ENCODE assay signal across 13 mouse cellular contexts in genomic region chr1:88296171-88296920, GRCm38 (mm10). TPM values are rescaled to one million over a fixed set of nuclear protein-coding genes. Genes with fewer than 3 reads are reported as not detected.
DNase-seq lines count a peak whose midpoint lies in the region; ATAC-seq and TF ChIP-seq lines count a peak whose summit lies in the region.
"Had no signal": no experiment of that assay in that cellular context is flagged by ENCODE, and none has a peak within 500 bp of the region (broad histone marks: within the 10 kb centered on the region; RNA-seq: fewer than 3 reads in every experiment).

No protein-coding gene starts in this region.

- 64% methylated on average over 4 of the region's 4 CpGs for WGBS in heart, embryonic 11.5 days (ENCODE audit: insufficient replicate concordance)
- WGBS in heart, adult 2 months = 58% methylated on average over 4 of the region's 4 CpGs
- 66% methylated on average over 4 of the region's 4 CpGs for WGBS in liver, postnatal 0 days (ENCODE audit: insufficient replicate concordance)

- no peak overlapping the region for H3K9ac ChIP-seq in heart, embryonic 11.5 days (ENCODE audit: low read depth, low read length)
- H3K9ac ChIP-seq in heart, adult 2 months (ENCODE audit: low read depth, low read length) = no peak overlapping the region
- no peak overlapping the region for H3K9ac ChIP-seq in liver, postnatal 0 days (replicated peaks)

- no peaks in the 10 kb centered on the region for H3K27me3 ChIP-seq in heart, embryonic 11.5 days (ENCODE audit: control insufficient read depth, insufficient read depth, low read length)
- no peaks in the 10 kb centered on the region for H3K27me3 ChIP-seq in heart, adult 2 months (ENCODE audit: control insufficient read depth, insufficient read depth, low read length)
- H3K27me3 ChIP-seq in liver, postnatal 0 days (ENCODE audit: insufficient read depth, low read length) = no peaks in the 10 kb centered on the region

- TF ChIP-seq POLR2A in heart, adult 2 months (IDR thresholded peaks at IDR 0.05; ENCODE audit: insufficient read depth, low read depth, low read length) = no peak

- peaks cover 69% of the 10 kb centered on the region for H3K9me3 ChIP-seq in heart, embryonic 11.5 days (replicated peaks; ENCODE audit: control insufficient read depth, low read length)
- H3K9me3 ChIP-seq in liver, postnatal 0 days (ENCODE audit: low read length) = peaks cover 17% of the 10 kb centered on the region

- TF ChIP-seq CTCF in heart, adult 2 months (IDR thresholded peaks at IDR 0.05) = no peak
- no peak for TF ChIP-seq CTCF in liver, postnatal 0 days (IDR thresholded peaks at IDR 0.05; ENCODE audit: low read depth)

- no peaks in the 10 kb centered on the region for H3K36me3 ChIP-seq in heart, embryonic 11.5 days (ENCODE audit: control insufficient read depth, insufficient read depth, low read length)
- no peaks in the 10 kb centered on the region for H3K36me3 ChIP-seq in heart, adult 2 months (ENCODE audit: control insufficient read depth, insufficient read depth, low read length)
- H3K36me3 ChIP-seq in liver, postnatal 0 days (replicated peaks; ENCODE audit: insufficient read depth, low read length) = no peaks in the 10 kb centered on the region

- no peak for DNase-seq in heart, adult 2 months
- peak; percentile 2 for DNase-seq in thymus, postnatal 0 days (ENCODE audit: low spot score)
- no peak for DNase-seq in thymus, postnatal 25 days
- DNase-seq in liver, postnatal 0 days = peak; percentile 22
- DNase-seq in left cerebral cortex, adult 8-10 months (ENCODE audit: low spot score in 2 of 2) = no peak
- DNase-seq in cerebellum, adult 8-10 months = no peak
- DNase-seq in gastrocnemius, postnatal 10 days = no peak
- DNase-seq: adrenal gland, postnatal 36 days; kidney, postnatal 4 days; lung, postnatal 14 days; thymus, adult 2 months had no signal

- no peak overlapping the region for H3K27ac ChIP-seq in heart, embryonic 11.5 days (ENCODE audit: low read depth, low read length)
- H3K27ac ChIP-seq in heart, adult 2 months = no peak overlapping the region
- H3K27ac ChIP-seq in liver, postnatal 0 days (ENCODE audit: low read depth) = no peak overlapping the region

- intact Hi-C loops in heart, adult 2 months (cut with DNase I) = no loop called here

- H3K79me2 ChIP-seq in heart, adult 2 months (replicated peaks; ENCODE audit: control insufficient read depth, insufficient read depth, low read length) = no peaks in the 10 kb centered on the region

- TF ChIP-seq EP300 in heart, adult 2 months (IDR thresholded peaks at IDR 0.05; ENCODE audit: insufficient read depth, low read depth, low read length) = no peak
- no peak for TF ChIP-seq EP300 in liver, postnatal 0 days (IDR thresholded peaks at IDR 0.05; ENCODE audit: low read depth)

- H3K4me1 ChIP-seq in heart, embryonic 11.5 days (ENCODE audit: control insufficient read depth, insufficient read depth, low read length) = no peaks in the 10 kb centered on the region
- H3K4me1 ChIP-seq in heart, adult 2 months (ENCODE audit: control insufficient read depth, insufficient read depth, low read length) = no peaks in the 10 kb centered on the region
- H3K4me1 ChIP-seq in liver, postnatal 0 days (ENCODE audit: insufficient read depth) = no peaks in the 10 kb centered on the region

- H3K4me2 ChIP-seq in heart, embryonic 11.5 days = no peak overlapping the region
- H3K4me2 ChIP-seq in liver, postnatal 0 days (ENCODE audit: low read depth, low read length) = no peak overlapping the region

- H3K4me3 ChIP-seq in heart, embryonic 11.5 days (ENCODE audit: low read depth, low read length) = no peak overlapping the region
- no peak overlapping the region for H3K4me3 ChIP-seq in heart, adult 2 months
- H3K4me3 ChIP-seq in liver, postnatal 0 days (ENCODE audit: low read depth, low read length) = no peak overlapping the region

- ATAC-seq in heart, embryonic 11.5 days (replicated peaks; ENCODE audit: insufficient number of reproducible peaks, low FRiP score, low TSS enrichment) = peak; percentile 4; the same call in 1 of the 2 replicates
- ATAC-seq in liver, postnatal 0 days = 0 out of 2 replicates have a peak, but pooled peaks have one; percentile 12

RNA-seq across cellular contexts. Expression of gene Trpm8, which starts 18.9 kb away (rescaled TPM):
- 0.10 TPM in 1 of 2 replicates, not detected in the other for polyA plus RNA-seq in heart, embryonic 11.5 days (2014; fragmentation: Nextera tagmentation; extraction: Ambion mirVana)
- total RNA-seq in heart, adult 2 months (2021) = not detected
- not detected in 2 replicates for polyA plus RNA-seq in heart, adult 2 months (2012; rRNA removed)
- polyA plus RNA-seq in thymus, postnatal 0 days (2015; fragmentation: Nextera tagmentation; extraction: Ambion mirVana) = not detected in 2 replicates
- not detected in 2 replicates for polyA plus RNA-seq in liver, postnatal 0 days (2015; fragmentation: Nextera tagmentation; extraction: Ambion mirVana)
- total RNA-seq in left cerebral cortex, adult 8-10 months (2022) = under 1 TPM; 0.08 to 0.28 (median 0.16) TPM
- total RNA-seq in gastrocnemius, postnatal 10 days (2021) = not detected
- total RNA-seq: adrenal gland, postnatal 36 days; gastrocnemius, adult 8-10 months had no signal

RNA-seq across cellular contexts. Expression of gene Hjurp, which starts 18.9 kb away (rescaled TPM):
- 117 and 118 TPM in 2 replicates for polyA plus RNA-seq in heart, embryonic 11.5 days (2014; fragmentation: Nextera tagmentation; extraction: Ambion mirVana)
- total RNA-seq in heart, adult 2 months (2021) = 10 to 100 TPM in 1 of 2 experiments, 1 to 10 TPM in 1; 8.7 to 11.5 TPM
- polyA plus RNA-seq in heart, adult 2 months (2012; rRNA removed) = 12.7 and 23.9 TPM in 2 replicates
- polyA plus RNA-seq in thymus, postnatal 0 days (2015; fragmentation: Nextera tagmentation; extraction: Ambion mirVana) = 82.7 and 102 TPM in 2 replicates
- 31.4 and 37.0 TPM in 2 replicates for polyA plus RNA-seq in liver, postnatal 0 days (2015; fragmentation: Nextera tagmentation; extraction: Ambion mirVana)
- 10 to 100 TPM; 43.2 to 45.6 (median 45.5) TPM for total RNA-seq in left cerebral cortex, adult 8-10 months (2022)
- 10 to 100 TPM; 29.0 to 47.9 TPM for total RNA-seq in gastrocnemius, postnatal 10 days (2021)

Comparison
In these comparisons a context has a peak if more than half of its experiments do, and no peak if none do; other contexts are left out.
1. DNase-seq: peak in thymus, postnatal 0 days (single experiment) and liver, postnatal 0 days (single experiment); none in heart, adult 2 months (0 of 2), thymus, postnatal 25 days (single experiment), left cerebral cortex, adult 8-10 months (0 of 2), cerebellum, adult 8-10 months (single experiment) and gastrocnemius, postnatal 10 days (single experiment).